Mouse (Mus musculus) erythroblast, embryonic 14.5 days (primary cell): ENCODE data around the gene Slc30a4.

Source experiments
- GATA1 ChIP-seq: IDR thresholded peaks from 2 replicates; pipeline ENCODE4 v1.6.1; 2012; ENCODE audit warnings: low read length, inconsistent platforms, mixed read lengths
- TAL1 ChIP-seq: IDR thresholded peaks from 3 replicates; pipeline ENCODE4 v1.6.1; 2012; ENCODE audit warnings: low read length, inconsistent platforms, mixed read lengths

- TF ChIP-seq TAL1 (no peak), GATA1 (no peak)
Measured at GRCm38 (mm10) chr2:122716301-122716842, 13.9 kb upstream of the Slc30a4 start.
